Comparison of ENCODE assay signal across 23 mouse cellular contexts in the genomic region with DNA sequence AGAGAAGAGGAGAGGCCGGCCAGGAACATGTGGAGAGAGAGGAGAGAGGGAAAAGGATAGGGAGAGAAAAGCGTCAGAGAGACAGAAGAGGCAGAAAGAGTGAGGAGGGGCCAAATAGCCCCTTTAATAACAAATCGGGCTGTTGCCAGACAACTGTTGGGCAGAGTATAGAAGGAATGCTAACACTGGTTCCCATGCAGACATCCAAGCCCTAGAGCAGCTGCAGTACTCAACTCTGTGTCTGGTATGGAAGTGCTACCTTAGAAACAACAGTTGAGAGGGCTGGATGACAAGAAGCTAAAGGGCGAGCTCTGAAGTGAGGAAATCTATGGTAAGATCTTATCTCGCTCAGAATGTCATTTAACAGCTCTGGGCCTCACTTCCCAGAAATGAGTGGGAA. TPM values are rescaled to one million over a fixed set of nuclear protein-coding genes. Genes with fewer than 3 reads are reported as not detected.
DNase-seq lines count a peak whose midpoint lies in the region; ATAC-seq and TF ChIP-seq lines count a peak whose summit lies in the region.
"Had no signal": no experiment of that assay in that cellular context is flagged by ENCODE, and none has a peak within 500 bp of the region (broad histone marks: within the 10 kb centered on the region; RNA-seq: fewer than 3 reads in every experiment).

No protein-coding gene starts in this region.

- no peaks in the 10 kb centered on the region; the same call in 1 of the 2 replicates for H3K27me3 ChIP-seq in embryonic facial prominence, embryonic 14.5 days (replicated peaks; ENCODE audit: control insufficient read depth, insufficient read depth, low read length)
- peaks cover 50% of the 10 kb centered on the region for H3K27me3 ChIP-seq in embryonic facial prominence, embryonic 10.5 days (replicated peaks; ENCODE audit: low read depth, poor library complexity, severe bottlenecking)
- H3K27me3 ChIP-seq in limb, embryonic 14.5 days (ENCODE audit: control insufficient read depth, insufficient read depth, low read length): peaks cover 17% of the 10 kb centered on the region
- peaks cover 60% of the 10 kb centered on the region for H3K27me3 ChIP-seq in limb, embryonic 10.5 days (ENCODE audit: low read depth, poor library complexity, severe bottlenecking)
- no peaks in the 10 kb centered on the region for H3K27me3 ChIP-seq in lung, embryonic 14.5 days (ENCODE audit: insufficient read depth, low read length)
- H3K27me3 ChIP-seq: CH12.LX had no signal

- no peak overlapping the region for H3K27ac ChIP-seq in embryonic facial prominence, embryonic 14.5 days (replicated peaks; ENCODE audit: low read depth, low read length)
- H3K27ac ChIP-seq in embryonic facial prominence, embryonic 10.5 days (replicated peaks): no peak overlapping the region
- H3K27ac ChIP-seq in limb, embryonic 14.5 days (replicated peaks; ENCODE audit: low read depth, low read length): no peak overlapping the region
- H3K27ac ChIP-seq in limb, embryonic 10.5 days: no peak overlapping the region
- no peak overlapping the region for H3K27ac ChIP-seq in lung, embryonic 14.5 days (ENCODE audit: low read depth)

- TF ChIP-seq CTCF in lung, embryonic 14.5 days (IDR thresholded peaks at IDR 0.05; ENCODE audit: low read depth): no peak

- no peak for TF ChIP-seq POLR2A in limb, embryonic 14.5 days (IDR thresholded peaks at IDR 0.05; ENCODE audit: borderline replicate concordance, extremely low read depth, insufficient read depth, insufficient read length)

- H3K9ac ChIP-seq in embryonic facial prominence, embryonic 14.5 days (ENCODE audit: low read depth, low read length): no peak overlapping the region
- H3K9ac ChIP-seq in limb, embryonic 14.5 days (ENCODE audit: low read depth, low read length, severe bottlenecking): no peak overlapping the region
- no peak overlapping the region for H3K9ac ChIP-seq in lung, embryonic 14.5 days

- no peak overlapping the region for H3K4me3 ChIP-seq in embryonic facial prominence, embryonic 14.5 days (ENCODE audit: low read depth, low read length)
- no peak overlapping the region for H3K4me3 ChIP-seq in embryonic facial prominence, embryonic 10.5 days
- no peak overlapping the region for H3K4me3 ChIP-seq in limb, embryonic 14.5 days (replicated peaks; ENCODE audit: low read length)
- no peak overlapping the region for H3K4me3 ChIP-seq in limb, embryonic 10.5 days
- H3K4me3 ChIP-seq in lung, embryonic 14.5 days (ENCODE audit: low read depth, low read length): no peak overlapping the region

- WGBS in embryonic facial prominence, embryonic 14.5 days: 69% methylated on average over 5 of the region's 5 CpGs
- WGBS in embryonic facial prominence, embryonic 10.5 days: 79% methylated on average over 5 of the region's 5 CpGs
- WGBS in limb, embryonic 14.5 days: 59% methylated on average over 5 of the region's 5 CpGs
- 67% methylated on average over 5 of the region's 5 CpGs for WGBS in limb, embryonic 10.5 days
- 40% methylated on average over 5 of the region's 5 CpGs for WGBS in lung, embryonic 14.5 days

- no peaks in the 10 kb centered on the region for H3K36me3 ChIP-seq in embryonic facial prominence, embryonic 14.5 days (ENCODE audit: control insufficient read depth, insufficient read depth, low read length)
- H3K36me3 ChIP-seq in embryonic facial prominence, embryonic 10.5 days (replicated peaks): no peaks in the 10 kb centered on the region
- no peaks in the 10 kb centered on the region for H3K36me3 ChIP-seq in limb, embryonic 14.5 days (ENCODE audit: control insufficient read depth, insufficient read depth, low read length)
- H3K36me3 ChIP-seq in limb, embryonic 10.5 days: no peaks in the 10 kb centered on the region
- H3K36me3 ChIP-seq in lung, embryonic 14.5 days (ENCODE audit: insufficient read depth): no peaks in the 10 kb centered on the region
- H3K36me3 ChIP-seq: G1E had no signal

- H3K4me2 ChIP-seq in embryonic facial prominence, embryonic 14.5 days (ENCODE audit: low read depth, low read length): no peak overlapping the region
- no peak overlapping the region for H3K4me2 ChIP-seq in limb, embryonic 14.5 days (replicated peaks; ENCODE audit: low read depth, low read length, severe bottlenecking)
- H3K4me2 ChIP-seq in lung, embryonic 14.5 days: no peak overlapping the region

- H3K4me1 ChIP-seq in embryonic facial prominence, embryonic 14.5 days (ENCODE audit: control insufficient read depth, insufficient read depth, low read length): peaks cover 8% of the 10 kb centered on the region
- H3K4me1 ChIP-seq in embryonic facial prominence, embryonic 10.5 days: peaks cover 37% of the 10 kb centered on the region
- H3K4me1 ChIP-seq in limb, embryonic 14.5 days (ENCODE audit: control insufficient read depth, insufficient read depth, low read length): peaks cover 27% of the 10 kb centered on the region
- H3K4me1 ChIP-seq in limb, embryonic 10.5 days: peaks cover 55% of the 10 kb centered on the region
- H3K4me1 ChIP-seq in lung, embryonic 14.5 days (ENCODE audit: insufficient read depth): peaks cover 7% of the 10 kb centered on the region; the same call in 1 of the 2 replicates

- no peaks in the 10 kb centered on the region for H3K9me3 ChIP-seq in embryonic facial prominence, embryonic 14.5 days (ENCODE audit: control insufficient read depth, low read length)
- H3K9me3 ChIP-seq in embryonic facial prominence, embryonic 10.5 days: no peaks in the 10 kb centered on the region
- no peaks in the 10 kb centered on the region for H3K9me3 ChIP-seq in limb, embryonic 14.5 days (ENCODE audit: control insufficient read depth, low read length)
- no peaks in the 10 kb centered on the region for H3K9me3 ChIP-seq in limb, embryonic 10.5 days (replicated peaks)
- H3K9me3 ChIP-seq in lung, embryonic 14.5 days (ENCODE audit: low read depth, low read length): no peaks in the 10 kb centered on the region
- H3K9me3 ChIP-seq: G1E had no signal

- peak; percentile 66 for DNase-seq in embryonic facial prominence, embryonic 14.5 days (ENCODE audit: low spot score)
- no peak for DNase-seq in embryonic facial prominence, embryonic 10.5 days (ENCODE audit: low spot score)
- DNase-seq in limb, embryonic 14.5 days (ENCODE audit: low spot score): peak; percentile 33
- DNase-seq in limb, embryonic 10.5 days (ENCODE audit: low spot score): no peak
- DNase-seq in lung, embryonic 14.5 days: peak; percentile 31
- DNase-seq in lung, postnatal 4 days: no peak
- peak; percentile 11 for DNase-seq in 416B (ENCODE audit: low read depth)
- DNase-seq: adrenal gland, adult 2 months; adrenal gland, adult 8-10 months; adrenal gland, postnatal 10 days; adrenal gland, postnatal 14 days; adrenal gland, postnatal 25 days; adrenal gland, postnatal 36 days; B cell, adult 2 months; cerebellum, adult 11 months; cerebellum, adult 11-12 months; cerebellum, adult 18-20 months had no signal

- peak; percentile 59; the same call in 1 of the 2 replicates for ATAC-seq in embryonic facial prominence, embryonic 14.5 days (ENCODE audit: low read depth)
- peak; percentile 28; the same call in 1 of the 2 replicates for ATAC-seq in limb, embryonic 14.5 days (ENCODE audit: low FRiP score, low read depth)
- ATAC-seq in lung, embryonic 14.5 days (ENCODE audit: insufficient read depth): no peak
- ATAC-seq in inflammation-experienced regulatory T-cells, adult 6 months: no peak
- ATAC-seq: activated CD4-positive, CD25-positive, alpha-beta regulatory T cell, adult 4 months; CD4-positive, CD25-positive, alpha-beta regulatory T cell, adult 4 months; Patski had no signal

RNA-seq across cellular contexts. Expression of a gene that starts 35.7 kb away (rescaled TPM):
- 14.1 and 16.3 TPM in 2 replicates for polyA plus RNA-seq in embryonic facial prominence, embryonic 14.5 days (2014; fragmentation: Nextera tagmentation; extraction: Ambion mirVana)
- 14.4 and 16.1 TPM in 2 replicates for polyA plus RNA-seq in embryonic facial prominence, embryonic 10.5 days (2016; fragmentation: Nextera tagmentation; extraction: Ambion mirVana)
- 26.6 and 35.2 TPM in 2 replicates for polyA plus RNA-seq in limb, embryonic 14.5 days (2012; rRNA removed)
- polyA plus RNA-seq in limb, embryonic 14.5 days (2014; fragmentation: Nextera tagmentation; extraction: Ambion mirVana): 17.5 and 18.6 TPM in 2 replicates
- 15.0 and 17.5 TPM in 2 replicates for polyA plus RNA-seq in limb, embryonic 10.5 days (2016; fragmentation: Nextera tagmentation; extraction: Ambion mirVana)
- polyA plus RNA-seq in lung, embryonic 14.5 days (2014; fragmentation: Nextera tagmentation; extraction: Ambion mirVana): 20.7 and 24.8 TPM in 2 replicates
- polyA plus RNA-seq in inflammation-experienced regulatory T-cells, adult 6 months (2017; shearing (Covaris generic)): 1 to 10 TPM in 2 of 3 experiments, under 1 TPM in 1; 0.80 to 2.0 (median 1.9) TPM

Comparison
In these comparisons a context has a peak if more than half of its experiments do, and no peak if none do; other contexts are left out.
1. DNase-seq: peak in embryonic facial prominence, embryonic 14.5 days (single experiment), limb, embryonic 14.5 days (single experiment), lung, embryonic 14.5 days (single experiment) and 416B (single experiment); none in embryonic facial prominence, embryonic 10.5 days (single experiment), limb, embryonic 10.5 days (single experiment) and lung, postnatal 4 days (0 of 2).
2. ATAC-seq: peak in embryonic facial prominence, embryonic 14.5 days (single experiment) and limb, embryonic 14.5 days (single experiment); none in lung, embryonic 14.5 days (single experiment) and inflammation-experienced regulatory T-cells, adult 6 months (single experiment).